Mouse (Mus musculus) C2C12 (cell line): Measurements from ENCODE around the gene Icam2. TPM values are rescaled to one million over a fixed set of nuclear protein-coding genes. Genes with fewer than 3 reads are reported as not detected.

Experiments
- H3K27me3 ChIP-seq: one replicate; pipeline ENCODE4 v1.6.1; 2011; ENCODE audit not compliant: control insufficient read depth, insufficient read depth, insufficient read length
- H3K36me3 ChIP-seq: one replicate; pipeline ENCODE4 v1.6.1; 2011; ENCODE audit not compliant: control insufficient read depth, insufficient read depth
- H3K4me3 ChIP-seq: one replicate; pipeline ENCODE4 v1.5.1; 2011; ENCODE audit warnings: mild to moderate bottlenecking, control low read depth; ENCODE audit not compliant: poor library complexity, insufficient read depth, severe bottlenecking
- H3K79me2 ChIP-seq: one replicate; pipeline ENCODE4 v1.6.1; 2011; ENCODE audit not compliant: control insufficient read depth, insufficient read depth
- H3K79me3 ChIP-seq: one replicate; pipeline ENCODE4 v1.6.1; 2011; ENCODE audit warnings: low read depth, control low read depth
- H3ac ChIP-seq: one replicate; pipeline ENCODE3; 2011; ENCODE audit warnings: low read depth; ENCODE audit not compliant: control insufficient read depth, insufficient read length
- CEBPB ChIP-seq: IDR thresholded peaks from one replicate; pipeline ENCODE4 v1.6.1; 2011; ENCODE audit warnings: low read depth, mild to moderate bottlenecking, control low read depth, moderate library complexity
- CTCF ChIP-seq: IDR thresholded peaks from one replicate; pipeline ENCODE4 v1.5.1; 2011; ENCODE audit not compliant: control insufficient read depth, insufficient read depth, insufficient read length
- FOSL1 ChIP-seq: IDR thresholded peaks from one replicate; pipeline ENCODE4 v1.8.0; 2011; ENCODE audit warnings: mild to moderate bottlenecking, low read length; ENCODE audit not compliant: poor library complexity, insufficient read depth, severe bottlenecking
- MAX ChIP-seq: IDR thresholded peaks from one replicate; pipeline ENCODE4 v1.6.1; 2011; ENCODE audit warnings: mild to moderate bottlenecking, control low read depth
- MYOD1 ChIP-seq: IDR thresholded peaks from one replicate; pipeline ENCODE4 v1.6.1; 2011; ENCODE audit warnings: low read depth; ENCODE audit not compliant: control insufficient read depth, insufficient read length
- MYOG ChIP-seq: IDR thresholded peaks from one replicate; pipeline ENCODE4 v1.6.1; 2011; ENCODE audit not compliant: control insufficient read depth, insufficient read length; ENCODE audit errors: extremely low read depth
- USF1 ChIP-seq: IDR thresholded peaks from one replicate; pipeline ENCODE4 v1.6.1; 2011; ENCODE audit warnings: low read depth, mild to moderate bottlenecking, control low read depth, moderate library complexity
- polyA plus RNA-seq: library from polyadenylated mRNA; unstranded; fragments of >200 nt; fragmentation: generic; extraction: Trizol; gene quantifications from one replicate; pipeline ENCODE4 v1.2.1, GENCODE M21; 2012; ENCODE audit warnings: missing spikeins

The Icam2 gene
- polyA plus RNA-seq, 1 experiment: not detected

DNA sequence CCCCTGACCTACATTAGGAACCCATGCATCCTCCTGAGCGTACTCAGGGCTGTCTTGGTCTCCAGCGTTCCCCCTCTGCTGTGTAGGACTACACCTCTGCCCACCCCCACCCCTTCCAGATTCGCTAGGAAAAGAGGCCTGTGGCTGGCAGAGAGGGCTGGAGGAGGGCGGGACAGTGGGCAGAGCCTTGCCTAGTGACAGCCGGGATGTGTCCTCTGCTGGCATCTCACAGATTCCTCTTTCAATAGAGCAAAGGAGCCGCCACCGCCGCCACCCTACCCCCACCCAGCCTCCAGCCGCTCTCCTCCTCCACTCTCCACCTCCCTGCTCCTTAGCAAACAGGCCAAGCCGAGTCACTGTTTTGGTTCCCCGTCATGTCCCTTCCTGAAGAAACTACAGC, 23.2 kb downstream of the Icam2 start:
- Histone ChIP-seq H3ac (no peak overlapping the region), H3K27me3 (peaks cover 16% of the 10 kb centered on the region), H3K79me3 (no peaks in the 10 kb centered on the region), H3K79me2 (no peaks in the 10 kb centered on the region), H3K4me3 (no peak overlapping the region), H3K36me3 (no peaks in the 10 kb centered on the region)
- TF ChIP-seq MAX (no peak), FOSL1 (no peak), CTCF (no peak)

GRCm38 (mm10) chr11:106359350-106359749, 28.5 kb downstream of the Icam2 start:
- Histone ChIP-seq H3K27me3 (peaks cover 7% of the 10 kb centered on the region), H3ac (no peak overlapping the region), H3K4me3 (no peak overlapping the region), H3K79me3 (no peaks in the 10 kb centered on the region), H3K36me3 (no peaks in the 10 kb centered on the region), H3K79me2 (no peaks in the 10 kb centered on the region)
- TF ChIP-seq USF1: no peak
- TF ChIP-seq MAX: no peak
- TF ChIP-seq CEBPB: no peak

DNA sequence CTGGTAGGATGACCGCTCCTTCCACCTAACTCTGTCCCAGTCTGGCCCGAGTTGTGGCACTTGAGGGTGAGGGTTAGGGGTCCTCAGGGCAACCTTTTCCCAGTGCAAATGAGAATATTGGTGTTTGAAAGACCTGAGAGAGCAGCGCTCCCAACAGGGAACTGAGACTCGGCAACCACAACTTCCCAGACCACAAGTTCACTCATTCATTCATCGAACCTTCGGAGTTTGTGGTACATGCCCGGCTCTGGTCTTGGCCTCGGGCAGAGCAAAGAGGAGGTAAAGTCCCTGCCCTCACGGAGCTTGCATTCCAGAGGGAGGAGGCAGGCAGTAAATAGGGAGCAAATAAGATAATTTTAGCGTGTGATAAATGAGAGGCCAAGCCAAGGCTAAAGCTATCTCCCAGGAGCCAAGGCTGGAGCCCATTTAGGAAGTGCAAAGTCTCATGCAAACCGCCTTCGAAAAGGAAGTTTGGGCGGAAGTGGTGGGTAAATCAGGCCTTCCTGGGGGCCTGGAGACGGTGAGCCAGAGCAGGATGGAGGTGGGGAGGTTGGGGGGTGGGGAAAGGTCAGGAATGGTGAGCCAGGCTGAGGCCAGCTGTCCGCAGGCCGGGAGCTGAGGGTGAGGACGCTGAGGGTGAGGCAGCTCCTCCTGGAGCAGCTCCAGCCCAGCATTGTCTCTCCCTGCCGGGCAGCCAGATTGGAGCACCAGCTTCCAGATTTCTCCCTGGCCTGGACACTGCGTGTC, 32.3 kb downstream of the Icam2 start:
- no peaks in the 10 kb centered on the region for H3K79me2 ChIP-seq
- H3K79me3 ChIP-seq: no peaks in the 10 kb centered on the region
- H3K36me3 ChIP-seq: no peaks in the 10 kb centered on the region
- no peak for TF ChIP-seq MYOD1
- no peak for TF ChIP-seq MAX
- no peak for TF ChIP-seq MYOG
- no peak for TF ChIP-seq USF1
- no peak for TF ChIP-seq FOSL1
- TF ChIP-seq CTCF: no peak
- TF ChIP-seq CEBPB: no peak
- H3ac ChIP-seq: no peak overlapping the region
- no peak overlapping the region for H3K4me3 ChIP-seq
- H3K27me3 ChIP-seq: no peaks in the 10 kb centered on the region

DNA sequence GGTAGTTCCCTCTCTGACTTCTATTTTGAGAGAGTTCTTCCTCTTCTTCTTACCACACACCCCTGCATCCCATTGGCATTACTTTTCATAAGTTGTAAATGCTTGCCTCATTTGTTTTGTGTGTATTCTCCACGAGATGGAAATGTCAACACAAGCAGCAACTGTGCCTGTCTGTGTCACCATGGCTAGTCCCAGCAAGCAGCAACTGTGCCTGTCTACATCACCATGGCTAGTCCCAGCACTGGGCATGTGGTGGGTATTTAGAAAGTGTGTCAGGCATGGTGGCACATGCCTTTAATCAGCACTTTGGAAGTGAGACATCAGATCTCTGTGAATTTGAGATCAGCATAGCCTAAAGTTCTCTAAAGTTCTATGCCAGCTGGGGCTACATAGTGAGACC, 33.7 kb downstream of the Icam2 start:
- H3K79me3 ChIP-seq: no peaks in the 10 kb centered on the region
- H3K79me2 ChIP-seq: no peaks in the 10 kb centered on the region
- TF ChIP-seq MAX: no peak
- TF ChIP-seq FOSL1: no peak
- no peak for TF ChIP-seq MYOG
- no peak for TF ChIP-seq MYOD1
- no peak for TF ChIP-seq CEBPB
- H3K27me3 ChIP-seq: peaks cover 4% of the 10 kb centered on the region
- H3ac ChIP-seq: no peak overlapping the region
- H3K36me3 ChIP-seq: no peaks in the 10 kb centered on the region
- H3K4me3 ChIP-seq: no peak overlapping the region

DNA sequence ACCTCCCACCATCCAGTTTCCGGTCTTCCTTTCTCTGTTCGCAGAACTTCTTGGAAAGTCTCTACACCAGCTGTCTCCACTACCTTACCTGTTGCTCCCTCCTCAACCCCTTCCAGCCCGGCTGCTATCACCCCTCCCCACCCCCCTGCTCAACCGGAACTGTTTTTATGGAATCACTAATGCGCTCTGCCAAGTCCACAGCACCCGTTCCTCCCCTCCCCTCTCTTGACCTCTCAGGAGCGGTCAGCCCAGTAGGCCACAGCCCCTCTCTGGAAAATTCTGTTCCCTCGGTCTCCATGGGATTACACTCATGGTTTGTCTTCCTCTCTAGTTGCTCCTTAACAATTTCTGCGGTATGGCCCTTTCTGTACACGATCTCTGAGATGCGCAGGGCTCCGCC, 34.7 kb downstream of the Icam2 start, which contains the start of gene Scn4a:
TSS of gene Scn4a (minus strand) at position 101 of the 400 bp plus-strand sequence.
- TF ChIP-seq CEBPB: no peak
- TF ChIP-seq FOSL1: no peak
- no peak for TF ChIP-seq USF1
- no peak for TF ChIP-seq MYOD1
- no peak for TF ChIP-seq CTCF
- Histone ChIP-seq H3K36me3 (no peaks in the 10 kb centered on the region), H3K27me3 (peaks cover 12% of the 10 kb centered on the region), H3K79me3 (no peaks in the 10 kb centered on the region), H3K4me3 (no peak within 1 kb of the TSS), H3ac (no peak within 1 kb of the TSS), H3K79me2 (no peaks in the 10 kb centered on the region)

DNA sequence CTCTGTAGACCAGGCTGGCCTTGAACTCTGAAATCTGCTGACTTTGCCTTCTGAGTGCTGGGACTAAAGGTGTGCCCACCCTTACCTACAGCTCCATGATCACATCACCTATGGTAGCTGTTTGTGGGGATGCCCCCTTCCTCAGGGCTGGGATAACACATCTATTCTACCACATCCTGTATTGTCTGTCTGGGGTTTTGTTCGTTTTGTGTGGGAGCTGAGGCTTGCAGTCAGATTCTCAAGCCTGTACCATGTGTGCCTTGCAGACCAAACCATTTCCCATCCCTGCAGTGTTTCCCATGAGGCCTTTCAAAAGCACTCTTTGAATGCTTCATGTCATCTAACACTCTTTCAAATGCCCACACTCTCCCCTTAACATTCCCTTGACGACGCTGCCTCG, 35.9 kb downstream of the Icam2 start:
- Histone ChIP-seq H3K36me3 (no peaks in the 10 kb centered on the region), H3ac (no peak overlapping the region), H3K27me3 (peaks cover 20% of the 10 kb centered on the region), H3K4me3 (no peak overlapping the region), H3K79me3 (no peaks in the 10 kb centered on the region), H3K79me2 (no peaks in the 10 kb centered on the region)
- no peak for TF ChIP-seq CTCF
- no peak for TF ChIP-seq MYOG
- TF ChIP-seq CEBPB: no peak
- TF ChIP-seq MAX: no peak
- TF ChIP-seq FOSL1: no peak
